Mouse (Mus musculus) brain, adult 2 months (tissue): Measurements from ENCODE around the gene Rftn1.

ENCODE experiments used
- DNase-seq: peaks from one replicate; pipeline ENCODE4 v3.0.0; 2011; ENCODE audit warnings: low read depth, low spot score

The Rftn1 gene

DNA sequence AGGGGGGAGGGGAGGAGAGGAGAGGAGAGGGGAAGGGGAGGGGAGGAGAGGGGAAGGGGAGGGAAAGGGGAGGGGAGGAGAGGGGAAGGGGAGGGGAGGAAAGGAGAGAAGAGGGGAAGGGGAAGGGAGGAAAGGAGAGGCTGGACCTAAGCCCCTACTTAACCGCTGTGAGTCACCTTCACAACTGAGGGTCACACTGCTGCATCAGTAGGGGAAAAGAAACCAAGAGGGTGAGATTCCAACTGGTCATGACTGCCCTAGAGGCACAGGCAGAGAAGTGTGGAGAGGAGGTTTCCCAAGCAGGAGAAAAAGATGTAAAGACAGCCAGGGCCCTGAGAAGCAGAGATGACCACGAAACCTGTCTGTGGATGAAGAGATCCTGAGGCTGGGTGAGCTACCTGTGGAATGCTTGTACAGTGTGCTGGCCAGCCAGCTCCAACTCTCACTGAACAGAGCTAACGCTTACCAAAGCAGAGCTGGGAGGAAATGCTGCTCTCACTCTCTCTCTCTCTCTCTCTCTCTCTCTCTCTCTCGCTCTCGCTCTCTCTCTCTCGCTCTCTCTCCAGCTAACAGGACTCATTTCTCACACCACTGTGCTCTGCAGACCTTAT lies 19.4 kb downstream of the Rftn1 start:
- DNase-seq, result no peak

DNA sequence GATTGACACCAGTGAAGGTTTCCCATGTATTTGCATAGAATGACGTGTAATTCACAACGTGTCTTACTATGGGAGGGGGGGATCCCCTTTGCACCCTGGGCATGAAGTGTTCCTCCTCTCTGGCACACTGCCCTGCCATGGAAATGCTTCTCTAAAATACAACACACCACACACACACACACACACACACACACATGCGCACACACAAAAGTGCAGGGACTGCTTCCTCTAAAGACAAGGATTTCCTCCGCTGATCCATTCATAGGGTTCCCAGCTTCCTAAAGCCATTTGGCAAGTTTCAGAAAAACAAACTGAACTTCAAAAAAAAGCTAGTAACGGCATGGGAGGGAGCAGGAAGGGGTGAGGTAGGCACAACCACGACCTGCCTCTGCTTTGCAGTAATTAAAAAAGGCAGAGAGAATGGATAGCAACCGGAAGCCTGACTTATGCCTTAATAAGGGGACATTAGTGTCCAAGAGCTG lies 20.5 kb downstream of the Rftn1 start:
- DNase-seq, result no peak

DNA sequence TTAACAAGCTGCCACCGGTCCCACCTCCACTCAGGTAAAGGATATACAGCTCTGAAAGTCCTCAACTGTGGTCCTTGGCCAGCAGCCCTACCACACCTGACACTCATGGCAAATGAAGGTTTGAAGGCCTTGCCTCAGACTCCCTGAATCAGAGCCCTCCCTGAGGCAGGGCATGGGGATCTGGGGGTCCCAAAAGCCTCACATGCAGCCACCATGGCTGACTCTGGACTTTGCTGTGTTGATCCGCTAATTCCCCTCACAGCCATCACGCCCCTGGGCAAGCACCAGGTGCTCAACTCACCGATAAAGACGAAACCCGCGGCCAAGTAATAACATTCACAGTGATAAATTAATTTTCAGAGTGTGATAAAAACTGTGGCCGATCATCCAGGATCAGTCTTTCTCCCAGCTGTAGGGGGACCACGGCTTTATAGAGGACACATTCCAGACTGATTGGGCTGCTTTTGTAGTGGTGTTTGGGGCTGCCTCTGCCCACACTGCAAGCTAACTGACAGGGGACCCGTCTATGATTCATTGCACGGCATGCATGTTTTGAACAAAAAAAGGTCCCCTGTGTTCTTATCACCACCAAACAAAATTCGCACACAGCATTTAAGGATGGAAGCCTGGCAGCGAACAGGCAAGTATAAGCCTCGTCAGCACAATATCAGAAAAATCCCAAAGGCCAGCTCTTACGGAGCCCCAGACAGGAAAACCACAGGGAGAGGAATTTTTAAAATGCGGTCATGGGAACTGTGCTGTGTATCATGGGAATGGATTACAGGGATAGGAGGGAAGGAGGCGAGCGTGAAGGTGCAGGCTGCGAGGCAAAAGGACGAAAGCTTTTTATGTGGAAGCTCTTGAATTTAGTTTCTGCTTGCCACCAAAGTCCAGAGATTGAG lies 29.3 kb downstream of the Rftn1 start:
- DNase-seq, result no peak

DNA sequence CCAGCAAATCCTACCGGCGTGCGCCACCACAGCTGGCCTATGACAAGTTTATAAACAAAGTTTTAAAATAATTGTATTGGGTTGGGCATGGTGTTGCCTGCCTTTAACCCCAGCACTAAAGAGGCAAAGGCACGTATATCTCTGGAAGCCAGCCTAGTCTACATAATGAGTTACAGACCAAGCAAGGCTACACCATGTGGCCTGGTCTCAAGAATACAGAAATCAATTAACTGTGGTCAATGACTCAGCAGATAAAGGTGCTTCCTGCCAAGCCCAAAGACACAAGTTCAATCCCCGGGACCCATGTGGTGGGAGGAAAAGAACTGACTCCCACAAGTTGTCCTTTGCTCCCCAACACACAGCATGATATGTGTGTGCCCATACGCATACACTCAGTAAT lies 30.1 kb downstream of the Rftn1 start:
- DNase-seq, result no peak

DNA sequence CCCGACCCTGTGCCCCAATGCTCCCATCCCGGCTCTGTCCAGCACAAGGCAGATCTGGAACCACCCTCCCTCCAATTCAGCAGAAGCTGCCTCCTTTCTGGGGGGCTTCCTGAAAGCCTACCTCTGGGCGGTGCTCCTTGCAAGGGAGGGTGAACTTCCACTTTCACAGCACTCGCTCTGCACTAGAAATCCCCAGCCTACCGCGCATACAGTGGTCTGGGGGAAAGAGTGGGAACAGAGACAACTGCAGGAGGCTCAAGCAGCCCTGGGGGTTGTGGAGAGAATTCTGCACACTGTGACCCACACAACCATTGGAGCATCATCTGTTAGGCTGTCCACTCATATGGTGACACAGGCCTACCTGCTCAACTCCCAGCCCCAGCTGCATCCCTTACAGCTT lies 30.7 kb downstream of the Rftn1 start:
- no peak for DNase-seq

DNA sequence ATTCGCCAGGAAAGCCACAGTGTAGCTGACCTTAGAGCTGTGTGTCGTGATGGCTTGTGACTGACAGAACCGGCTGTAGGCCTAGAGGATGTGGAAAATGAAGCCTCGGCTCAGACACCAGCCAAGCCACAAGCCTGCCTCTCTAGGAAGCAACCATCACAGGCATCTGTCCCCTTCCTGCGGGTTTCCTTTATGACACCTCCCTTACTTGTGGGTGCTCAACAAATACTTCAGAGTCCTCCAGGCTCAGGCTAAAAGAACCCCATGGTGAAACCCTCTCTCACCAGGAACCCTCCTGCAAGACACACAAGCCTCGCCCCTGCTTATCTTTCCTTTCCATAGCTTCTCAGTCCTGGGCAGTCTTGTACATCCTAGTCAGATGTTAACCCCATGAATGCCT lies 31.9 kb downstream of the Rftn1 start:
- DNase-seq, result no peak

DNA sequence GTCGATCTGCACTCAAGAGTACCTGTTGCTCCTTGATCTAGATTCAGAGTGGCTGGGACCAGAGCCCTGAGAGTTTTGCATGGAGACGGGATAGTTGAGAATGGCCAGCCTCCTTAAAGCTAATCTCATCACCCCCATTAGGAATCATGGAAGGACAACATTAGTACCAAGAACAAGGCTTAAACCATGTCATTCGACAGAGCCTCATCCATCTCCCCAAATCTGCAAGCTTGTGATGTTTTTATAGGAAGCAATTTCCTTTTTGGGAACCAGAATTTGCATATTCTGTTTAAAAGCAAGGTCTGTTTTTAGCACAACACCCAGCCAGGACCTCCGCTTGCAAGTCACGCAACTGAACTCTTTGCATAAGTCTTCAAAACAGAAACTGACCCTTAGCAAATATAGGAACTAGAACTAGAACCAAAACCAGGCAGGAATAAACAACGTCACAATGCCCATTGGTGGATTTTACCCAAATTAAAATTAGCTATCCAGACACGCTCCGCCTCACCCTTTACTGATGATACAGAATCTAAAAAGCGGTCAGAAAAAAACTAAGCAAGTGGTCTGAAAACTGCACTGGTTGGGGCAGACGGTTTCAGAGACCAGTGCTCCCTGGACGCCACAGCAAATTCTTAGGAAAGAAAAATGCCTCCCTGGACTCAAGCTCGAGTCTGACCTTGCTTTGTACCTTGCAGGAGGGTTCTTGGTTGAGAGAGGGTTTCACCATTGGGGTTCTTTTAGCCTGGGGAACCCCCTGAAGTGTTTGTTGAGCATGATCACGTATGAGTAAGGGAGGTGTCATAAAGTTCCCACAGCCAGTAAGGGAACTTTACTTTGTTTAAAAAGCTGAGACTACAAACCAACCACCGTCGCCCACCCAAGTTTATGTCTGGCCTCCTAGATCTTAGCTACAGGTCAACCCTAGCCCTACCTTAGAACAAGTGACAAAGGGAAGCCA lies 33.0 kb downstream of the Rftn1 start:
- no peak for DNase-seq

DNA sequence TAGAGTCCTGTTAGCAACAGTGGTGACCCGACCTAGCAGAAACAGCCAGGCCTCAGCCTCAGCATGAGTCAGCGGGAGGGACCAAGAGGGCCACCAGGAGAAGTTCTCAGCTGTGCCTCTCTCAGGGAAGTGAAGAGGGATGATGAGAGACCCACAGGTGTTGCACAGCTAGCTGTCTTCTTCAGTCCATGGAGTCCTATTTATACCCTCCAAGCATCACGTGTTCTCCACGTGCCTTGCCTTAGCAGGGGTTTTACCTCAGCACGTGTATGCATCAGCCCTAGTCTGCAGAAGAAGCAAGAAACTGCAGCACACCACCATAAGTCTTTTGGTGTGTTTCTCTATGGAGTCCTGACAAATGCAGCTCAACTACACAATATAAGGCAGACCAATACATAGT lies 38.4 kb downstream of the Rftn1 start:
- DNase-seq, result no peak

DNA sequence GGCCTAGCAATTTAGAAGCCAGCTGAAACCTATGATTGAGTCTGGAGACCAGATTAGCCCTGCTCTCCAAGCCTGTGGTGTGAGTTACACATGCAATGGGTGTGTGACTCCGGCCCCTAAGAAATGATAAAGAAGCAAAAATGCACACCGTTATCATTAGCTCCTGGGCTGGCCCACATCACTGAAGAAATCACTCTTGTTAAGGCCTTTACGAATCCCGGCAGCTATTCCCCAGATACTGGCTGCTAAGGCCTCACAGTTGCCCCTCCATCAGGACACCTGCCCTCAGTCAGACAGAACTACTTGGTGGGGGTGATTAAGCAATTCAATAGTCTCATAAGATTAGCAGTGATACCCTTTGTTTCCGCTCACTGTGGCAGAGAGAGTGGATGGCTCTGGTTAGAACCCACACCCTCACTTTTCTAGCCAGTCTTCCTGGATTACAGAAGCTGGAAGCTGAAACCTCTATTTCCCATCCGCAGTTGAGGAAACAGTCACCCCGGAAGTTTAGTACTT lies 39.2 kb downstream of the Rftn1 start:
- no peak for DNase-seq

DNA sequence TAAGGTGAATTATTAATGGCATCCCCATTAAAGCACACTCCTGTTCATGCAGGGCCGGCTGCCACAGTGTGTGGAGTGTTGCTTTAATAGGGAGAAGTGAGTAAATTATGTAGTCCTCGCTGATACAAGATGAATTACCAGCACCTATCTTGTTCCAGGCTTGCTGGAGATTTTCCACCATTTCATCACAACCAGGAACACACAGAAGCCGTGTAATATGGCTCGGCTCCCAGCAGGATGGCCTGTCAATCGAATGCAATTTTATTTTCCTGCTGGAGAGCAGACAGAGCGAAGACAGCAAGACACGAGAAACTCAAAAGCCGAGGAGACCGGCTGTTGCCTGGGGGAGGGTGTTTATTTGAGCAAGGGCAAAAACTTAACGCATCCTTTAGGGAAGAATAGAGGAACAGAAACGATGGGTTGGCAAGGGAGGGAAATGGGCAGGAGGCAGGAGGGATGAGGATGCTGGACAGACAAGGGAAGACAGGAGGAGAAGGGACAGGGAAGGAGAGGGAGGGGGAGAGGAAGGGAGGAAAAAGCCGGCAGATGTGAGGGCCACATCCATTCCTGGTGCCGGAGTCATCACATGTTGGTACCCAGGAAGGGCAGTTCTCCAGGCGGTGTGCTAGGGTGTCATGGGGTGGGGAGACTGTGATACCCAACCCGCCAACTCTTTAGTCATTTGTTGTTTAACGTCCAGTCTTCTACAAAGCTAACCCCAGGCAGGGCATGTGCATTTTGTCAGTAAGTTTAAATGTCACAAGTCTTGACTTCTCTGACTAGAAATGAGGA lies 39.9 kb downstream of the Rftn1 start:
- peak; percentile 66 for DNase-seq

DNA sequence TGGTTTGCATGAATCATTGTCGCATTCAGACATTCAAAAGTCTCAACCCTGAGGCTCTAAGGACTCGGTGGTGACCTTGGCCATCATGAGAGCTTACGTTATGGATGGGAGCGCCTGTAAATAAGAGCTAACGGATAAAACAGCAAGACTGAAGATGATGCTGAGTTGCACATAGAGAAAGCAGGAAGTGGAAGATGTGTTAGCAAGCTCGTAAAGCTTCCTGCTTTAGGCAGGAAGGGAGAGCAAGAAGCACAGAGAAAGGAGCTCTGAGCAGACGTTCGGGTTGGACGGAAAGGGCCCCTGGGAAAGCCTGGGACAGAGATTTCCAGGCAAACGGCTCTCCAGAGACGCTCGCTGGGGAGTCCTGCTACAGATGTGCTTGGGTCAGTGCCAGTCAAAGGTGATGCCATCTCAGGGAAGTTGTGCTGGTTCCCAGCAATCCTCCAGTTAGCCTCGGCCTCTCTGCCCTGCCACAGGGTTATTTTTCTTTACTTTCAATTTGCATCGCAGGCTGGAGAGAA lies 40.7 kb downstream of the Rftn1 start:
- DNase-seq, result peak; percentile 19

DNA sequence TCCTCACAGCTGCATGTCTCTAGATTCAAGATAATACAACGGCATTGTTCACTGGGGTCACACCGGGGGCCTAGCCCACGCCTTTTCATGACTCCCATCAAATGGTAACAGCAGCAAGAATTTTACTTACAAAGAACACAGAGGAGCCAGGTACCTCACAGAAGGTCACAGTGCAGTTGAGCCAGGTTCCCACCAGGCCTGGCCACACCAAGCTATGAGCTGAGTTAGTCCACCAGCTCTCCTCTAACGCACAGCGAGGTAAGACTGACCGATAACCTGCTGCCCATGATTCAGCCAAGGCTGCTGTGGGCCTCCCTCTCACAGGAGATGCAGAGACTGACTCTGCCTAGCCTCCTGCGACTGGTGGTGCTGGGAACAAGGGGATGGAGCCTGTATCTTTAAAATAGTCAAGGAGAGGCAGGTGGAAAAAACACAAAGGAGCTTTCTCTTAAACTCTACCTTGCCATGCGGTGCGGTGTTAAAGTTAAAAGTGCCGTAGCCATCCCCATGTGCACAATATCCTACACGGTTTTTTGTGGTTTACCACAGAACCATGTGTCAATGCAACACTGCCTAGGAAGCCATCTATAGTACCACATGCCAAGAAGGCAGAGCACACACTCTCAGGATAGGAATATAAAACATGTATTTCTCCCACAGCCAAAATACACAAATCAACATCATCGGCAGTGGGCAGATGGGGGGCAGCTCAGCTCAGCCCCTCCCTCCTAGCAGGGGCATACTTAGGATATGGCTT lies 42.5 kb downstream of the Rftn1 start:
- no peak for DNase-seq

DNA sequence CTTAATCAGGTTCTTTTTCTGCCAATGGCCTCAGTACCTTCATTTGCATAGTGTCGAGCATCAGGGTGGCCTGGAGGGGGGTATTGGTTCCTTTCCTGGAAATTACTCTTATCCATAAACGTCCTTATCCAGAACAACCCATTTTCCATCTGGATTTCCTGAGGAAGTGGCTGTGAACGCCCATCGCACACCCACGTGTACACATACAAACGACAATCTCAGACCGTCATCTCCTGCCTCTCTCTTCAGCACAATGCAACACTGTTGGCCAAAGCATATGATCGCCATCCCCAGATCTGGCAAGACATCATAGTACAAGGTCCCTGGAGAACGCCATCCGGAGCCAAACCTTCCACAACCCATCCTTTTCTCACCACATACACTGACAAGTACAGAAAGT lies 47.1 kb downstream of the Rftn1 start:
- peak; percentile 42 for DNase-seq

DNA sequence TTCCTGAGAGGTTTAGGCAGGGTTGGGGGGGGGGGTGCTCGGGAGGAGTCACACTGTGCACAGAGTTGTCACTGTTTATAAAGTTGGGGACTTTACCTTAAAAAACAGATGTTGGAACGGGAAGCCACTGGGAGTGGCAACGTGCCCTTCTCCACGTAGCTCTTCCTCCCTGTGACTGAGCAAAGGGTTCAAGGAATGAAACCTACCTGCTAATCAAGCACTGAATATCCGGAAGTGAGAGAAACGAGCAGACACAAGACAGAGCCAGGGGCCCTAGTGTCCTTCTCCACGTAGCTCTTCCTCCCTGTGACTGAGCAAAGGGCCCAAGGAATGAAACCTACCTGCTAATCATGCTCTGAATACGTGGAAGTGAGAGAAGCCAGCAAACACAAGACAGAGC lies 47.9 kb downstream of the Rftn1 start:
- no peak for DNase-seq

DNA sequence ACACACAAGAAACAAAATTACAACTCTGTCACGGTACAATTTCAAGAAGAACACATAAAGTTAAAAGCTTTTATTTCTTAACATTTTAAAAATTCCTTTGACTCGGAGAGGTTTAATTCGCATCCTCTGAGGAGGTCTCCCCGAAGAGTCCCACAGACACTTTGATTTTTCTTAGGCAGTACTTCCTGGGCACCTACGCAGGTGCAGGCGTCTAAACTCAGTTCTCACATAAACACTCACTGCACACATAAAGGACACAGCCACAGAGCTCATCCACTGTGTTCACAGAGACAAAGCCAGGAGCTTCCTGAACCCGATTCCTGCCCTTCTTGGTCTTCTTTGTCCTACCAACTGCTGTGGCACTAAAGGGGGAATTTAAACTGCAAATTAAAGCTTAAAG lies 48.3 kb downstream of the Rftn1 start:
- DNase-seq, result no peak

DNA sequence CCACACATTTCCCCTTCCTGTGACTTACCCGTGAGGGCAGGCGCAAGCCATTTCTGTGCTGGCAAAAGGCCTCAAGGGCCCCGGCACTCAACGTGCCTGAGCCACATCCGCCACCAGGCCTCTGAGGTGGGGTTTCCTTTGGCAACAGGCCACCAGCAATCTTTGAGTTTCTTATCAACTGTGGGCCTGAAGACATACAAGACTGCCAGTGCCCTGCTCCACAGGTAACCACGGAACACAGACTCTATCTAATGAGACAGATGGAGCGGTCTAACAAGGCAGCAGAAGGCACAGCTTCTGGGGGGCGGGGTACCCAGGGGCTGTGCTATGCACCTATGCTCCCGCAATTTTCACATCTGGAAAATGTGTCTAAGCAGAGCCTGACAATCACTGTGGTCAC lies 54.4 kb downstream of the Rftn1 start:
- no peak for DNase-seq

DNA sequence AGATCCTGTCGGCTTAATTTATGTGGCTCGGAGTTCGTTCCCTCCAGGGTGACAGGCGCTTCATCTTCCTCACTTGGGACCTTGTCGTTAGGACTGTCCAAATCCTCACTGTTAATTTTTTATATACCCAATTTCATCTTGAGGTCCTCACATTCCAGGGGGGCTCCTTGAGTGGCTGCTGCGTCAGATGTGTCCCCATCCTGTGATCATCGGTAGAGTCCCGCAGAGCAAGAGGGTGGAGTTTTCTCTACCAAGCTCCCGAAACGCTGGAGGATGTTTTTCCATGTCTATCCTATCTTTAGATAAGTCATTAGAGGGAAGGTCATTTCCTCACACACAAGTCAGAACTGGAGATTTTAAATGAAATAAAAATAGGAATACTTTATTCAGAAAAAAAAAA lies 55.0 kb downstream of the Rftn1 start:
- DNase-seq, result no peak

DNA sequence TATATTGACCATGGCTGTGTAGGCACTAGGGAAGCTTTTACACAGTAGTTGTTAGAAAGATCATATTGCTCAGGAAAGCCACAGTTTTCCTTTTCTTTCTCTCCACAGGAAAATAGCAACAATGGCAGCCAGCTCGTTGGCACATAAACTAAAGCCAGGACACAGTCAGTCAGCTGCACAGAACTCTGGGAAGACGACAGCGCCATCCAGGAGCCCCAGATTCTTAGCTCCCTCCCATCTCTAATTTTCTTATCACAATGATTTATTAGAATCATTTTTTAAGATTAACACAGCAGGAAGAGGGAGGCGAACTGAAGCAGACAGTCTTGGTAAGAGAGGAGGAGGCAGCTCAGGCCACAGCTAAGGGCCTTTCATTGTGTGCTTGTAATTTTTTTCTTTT lies 58.8 kb downstream of the Rftn1 start:
- DNase-seq, result no peak

DNA sequence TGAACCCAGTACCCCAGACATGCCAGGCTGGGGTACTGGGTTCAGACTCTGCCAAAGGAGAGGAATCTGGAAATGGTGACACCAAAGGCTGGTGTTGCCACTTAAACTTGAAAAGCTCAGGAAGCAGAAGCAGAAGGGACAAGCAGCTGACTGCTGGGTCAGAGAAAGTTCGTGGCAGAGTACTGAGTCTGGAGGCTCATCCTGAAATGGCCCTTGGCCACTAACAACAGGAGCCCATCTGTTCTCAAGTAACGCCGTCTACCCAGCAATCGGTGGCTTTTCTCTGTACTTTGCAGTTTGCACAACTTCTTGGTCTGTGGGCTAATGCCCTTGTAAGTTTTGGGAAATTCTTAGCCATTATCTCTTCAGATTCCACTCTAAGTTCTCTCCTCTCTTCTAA lies 60.1 kb downstream of the Rftn1 start:
- DNase-seq, result no peak

DNA sequence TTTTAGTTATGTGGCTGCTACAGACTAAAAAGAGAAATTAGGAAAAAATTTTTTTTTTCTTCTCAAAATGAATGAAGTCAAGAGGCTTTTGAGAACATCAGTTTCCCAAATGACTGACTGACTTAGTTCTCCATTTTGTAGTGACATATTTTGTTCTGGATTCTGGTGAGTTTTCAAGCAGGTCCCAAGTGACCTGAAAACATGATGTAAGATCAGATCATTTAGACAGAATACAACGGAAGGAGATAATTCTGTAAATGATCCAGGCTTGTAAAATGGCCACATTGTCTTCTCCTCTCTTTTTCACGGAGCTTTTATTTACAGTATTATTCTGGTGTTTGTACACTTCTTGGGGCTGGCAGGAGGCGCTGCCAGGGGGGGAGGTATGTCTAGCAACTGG lies 62.1 kb downstream of the Rftn1 start:
- DNase-seq, result no peak
